Mouse (Mus musculus): ENCODE data around the gene Atmin. TPM values are rescaled to one million over a fixed set of nuclear protein-coding genes. Genes with fewer than 3 reads are reported as not detected.

The Atmin gene
- total RNA-seq, 1 experiment from 2014 or later = 12.1 TPM

DNA sequence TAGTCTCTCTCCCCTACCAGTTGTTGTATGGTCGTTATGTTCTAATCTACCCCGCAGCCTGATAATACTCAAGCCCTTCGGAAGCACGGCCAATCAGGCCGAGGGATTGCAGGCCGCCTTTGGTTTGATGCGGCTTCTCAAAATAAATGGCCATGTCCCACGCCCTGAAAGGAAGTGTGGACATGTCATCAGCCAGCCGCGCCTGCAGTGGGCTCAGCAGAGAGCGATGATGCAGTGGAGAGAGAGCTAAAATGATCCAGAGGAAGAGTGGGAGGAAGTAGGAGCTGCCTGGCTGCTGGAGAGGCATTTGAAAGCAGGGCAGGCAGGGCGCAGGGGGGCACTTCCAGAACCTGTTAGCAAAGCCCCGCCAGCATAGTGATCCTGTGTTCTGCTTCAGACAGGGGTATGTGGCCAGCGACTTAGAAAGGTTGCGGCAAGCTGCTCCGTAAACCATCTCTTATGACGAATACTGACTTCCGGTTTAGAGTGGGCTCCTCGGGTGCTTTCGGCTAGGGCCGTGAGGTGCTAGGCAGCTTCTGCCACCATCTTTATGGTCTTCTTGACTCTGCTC lies 3.2 kb downstream of the Atmin start:
- ATAC-seq (ENCODE audit: extremely low read depth, insufficient number of reproducible peaks, low FRiP score, poor library complexity, severe bottlenecking) = peak; percentile 24; the same call in 1 of the 2 replicates

DNA sequence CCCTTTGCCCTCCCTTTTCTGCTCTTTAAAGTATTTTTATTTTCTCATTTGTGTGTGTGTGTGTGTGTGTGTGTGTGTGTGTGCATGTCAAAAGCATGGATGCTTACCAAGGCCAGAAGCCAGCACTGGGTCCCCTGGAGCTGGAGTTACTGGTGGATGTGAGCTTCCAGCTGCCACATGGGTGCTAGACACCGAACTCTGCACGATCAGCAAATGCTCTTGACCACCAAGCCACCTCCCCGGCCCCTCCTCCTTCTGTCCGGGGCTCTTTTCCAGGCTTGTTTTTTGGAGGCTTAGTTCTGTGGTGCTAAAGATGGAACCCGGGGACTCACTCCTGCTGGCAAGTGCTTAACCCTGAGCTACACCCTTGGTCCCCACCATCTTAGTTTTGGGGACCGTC lies 3.7 kb downstream of the Atmin start:
- no peak for ATAC-seq (ENCODE audit: extremely low read depth, insufficient number of reproducible peaks, low FRiP score, poor library complexity, severe bottlenecking)

DNA sequence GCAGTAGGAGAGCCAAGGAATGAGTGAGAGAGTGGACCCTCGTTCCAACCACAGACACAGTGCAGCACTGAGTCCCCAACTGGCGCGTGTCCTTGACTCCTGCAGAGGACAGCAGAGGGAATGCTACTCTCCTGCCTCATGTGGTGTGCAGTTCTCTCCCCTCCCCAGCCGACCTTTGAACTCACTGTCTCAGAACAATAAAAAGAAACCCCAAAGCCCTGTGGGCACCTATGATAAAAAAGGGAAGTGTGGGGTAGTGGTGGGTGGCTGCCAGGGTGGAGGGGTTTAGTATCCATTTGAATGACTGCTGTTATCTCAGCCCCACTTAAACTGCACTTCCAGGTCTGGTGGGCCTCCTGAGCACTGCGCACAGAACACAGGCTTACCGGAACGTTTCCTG lies 4.4 kb downstream of the Atmin start:
- no peak for ATAC-seq (ENCODE audit: extremely low read depth, insufficient number of reproducible peaks, low FRiP score, poor library complexity, severe bottlenecking)

DNA sequence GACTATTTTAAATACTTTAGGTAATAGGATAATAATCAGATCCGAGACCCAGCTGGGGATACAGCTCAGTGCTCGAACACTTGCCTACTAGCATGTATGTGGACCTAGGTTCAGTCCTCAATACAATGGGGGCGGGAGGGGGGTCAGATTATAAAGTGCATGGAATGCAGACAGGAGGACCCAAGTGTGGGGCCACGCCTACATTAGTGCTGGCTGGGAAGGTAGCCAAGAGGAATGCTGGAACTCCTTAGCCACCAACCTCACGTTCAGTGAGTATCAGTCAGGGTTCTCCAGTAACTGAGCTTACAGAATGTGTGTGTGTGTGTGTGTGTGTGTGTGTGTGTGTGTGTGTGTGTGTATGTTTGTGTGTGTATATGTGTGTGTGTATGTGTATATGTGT lies 8.2 kb downstream of the Atmin start:
- ATAC-seq (ENCODE audit: extremely low read depth, insufficient number of reproducible peaks, low FRiP score, poor library complexity, severe bottlenecking) = no peak

GRCm38 (mm10) chr8:116951778-116952177 lies 8.6 kb downstream of the Atmin start:
- ATAC-seq (ENCODE audit: extremely low read depth, insufficient number of reproducible peaks, low FRiP score, poor library complexity, severe bottlenecking) = no peak

- ATAC-seq (ENCODE audit: extremely low read depth, insufficient number of reproducible peaks, low FRiP score, poor library complexity, severe bottlenecking) = peak; percentile 10; the same call in 1 of the 2 replicates
Observed at GRCm38 (mm10) chr8:116952428-116952827, 9.2 kb downstream of the Atmin start.

DNA sequence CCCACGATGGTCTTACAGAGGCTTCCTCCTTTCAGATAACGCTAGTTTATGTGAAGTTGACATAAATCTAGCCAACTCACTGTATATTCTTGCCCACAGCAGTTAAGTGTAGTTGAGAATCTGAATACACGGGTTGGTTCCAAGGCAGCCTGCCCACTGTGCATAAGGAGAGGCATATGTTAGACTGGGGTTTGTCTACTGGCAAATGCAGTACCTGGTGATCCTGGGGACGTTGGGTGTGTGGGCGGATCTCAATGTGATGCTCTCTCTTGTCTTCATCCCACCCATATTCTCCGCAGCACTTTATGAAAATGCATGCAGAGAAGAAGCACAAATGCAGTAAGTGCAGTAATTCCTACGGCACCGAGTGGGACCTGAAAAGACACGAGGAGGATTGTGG lies 11.2 kb downstream of the Atmin start:
- ATAC-seq (ENCODE audit: extremely low read depth, insufficient number of reproducible peaks, low FRiP score, poor library complexity, severe bottlenecking) = no peak

- ATAC-seq (ENCODE audit: extremely low read depth, insufficient number of reproducible peaks, low FRiP score, poor library complexity, severe bottlenecking) = no peak
Observed at GRCm38 (mm10) chr8:116969531-116969930, 26.3 kb downstream of the Atmin start.

DNA sequence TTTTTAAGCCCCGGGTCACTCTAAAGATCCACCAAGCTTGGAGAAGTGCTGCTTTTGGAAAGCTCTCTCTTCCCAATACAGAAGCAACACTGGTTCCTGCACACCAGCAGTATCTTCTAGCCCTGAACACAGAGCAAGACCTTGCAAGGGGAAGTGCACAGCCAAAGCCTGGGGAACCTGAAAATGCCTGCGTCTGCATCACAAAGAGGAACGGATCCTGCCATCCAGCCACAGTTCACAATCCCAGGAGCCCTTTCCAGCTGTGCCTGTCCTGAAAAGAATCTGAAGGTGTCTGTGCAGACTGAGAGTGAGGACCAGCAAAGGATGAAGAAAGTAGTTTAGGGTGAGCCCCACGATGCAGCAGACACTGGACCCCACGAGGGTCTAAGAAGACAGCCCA lies 31.9 kb downstream of the Atmin start:
- no peak for ATAC-seq (ENCODE audit: extremely low read depth, insufficient number of reproducible peaks, low FRiP score, poor library complexity, severe bottlenecking)

- ATAC-seq (ENCODE audit: extremely low read depth, insufficient number of reproducible peaks, low FRiP score, poor library complexity, severe bottlenecking) = no peak
Observed at GRCm38 (mm10) chr8:116975606-116976005, 32.4 kb downstream of the Atmin start.

- ATAC-seq (ENCODE audit: extremely low read depth, insufficient number of reproducible peaks, low FRiP score, poor library complexity, severe bottlenecking) = no peak
Observed at GRCm38 (mm10) chr8:116978052-116978451, 34.9 kb downstream of the Atmin start.

DNA sequence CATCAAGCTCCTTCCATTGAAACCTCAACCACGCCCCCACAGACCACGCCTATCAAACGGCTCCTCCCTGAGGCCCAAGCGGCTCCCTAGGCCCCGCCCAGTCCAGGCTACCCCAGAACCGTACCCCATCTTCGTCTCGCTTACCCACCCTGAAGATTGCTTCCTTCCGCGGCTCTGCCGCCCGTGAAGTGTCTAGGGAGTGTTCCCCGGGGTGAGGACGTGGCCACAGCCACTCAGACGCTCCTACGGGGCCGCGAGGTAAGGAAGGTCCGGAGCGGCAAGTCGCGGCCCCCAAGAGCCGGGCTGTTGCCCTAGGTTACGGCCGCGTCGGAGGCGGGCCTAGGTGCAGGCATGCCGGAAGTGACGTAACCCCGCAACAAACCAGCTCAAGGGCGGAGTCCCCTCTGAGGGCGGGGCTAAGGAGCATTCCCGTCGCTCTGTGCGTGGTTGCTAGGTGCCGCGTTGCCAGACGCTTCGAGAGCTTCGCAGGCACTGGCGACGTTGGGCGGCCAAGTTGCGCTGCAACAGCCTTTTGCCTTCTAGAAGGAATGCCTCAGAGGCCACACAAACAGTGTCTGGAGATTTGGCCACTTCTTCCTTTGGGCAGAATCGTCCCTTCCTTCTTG lies 35.6 kb downstream of the Atmin start, which contains the start of gene 1700030J22Rik:
Gene 1700030J22Rik (minus strand): TSS at position 329 of the 626 bp plus-strand sequence.
- ATAC-seq (ENCODE audit: extremely low read depth, insufficient number of reproducible peaks, low FRiP score, poor library complexity, severe bottlenecking) = peak; percentile 93

GRCm38 (mm10) chr8:116980117-116980516 lies 36.9 kb downstream of the Atmin start:
- peak; percentile 45 for ATAC-seq (ENCODE audit: extremely low read depth, insufficient number of reproducible peaks, low FRiP score, poor library complexity, severe bottlenecking)

- no peak for ATAC-seq (ENCODE audit: extremely low read depth, insufficient number of reproducible peaks, low FRiP score, poor library complexity, severe bottlenecking)
Observed at GRCm38 (mm10) chr8:116989842-116990241, 46.6 kb downstream of the Atmin start.

DNA sequence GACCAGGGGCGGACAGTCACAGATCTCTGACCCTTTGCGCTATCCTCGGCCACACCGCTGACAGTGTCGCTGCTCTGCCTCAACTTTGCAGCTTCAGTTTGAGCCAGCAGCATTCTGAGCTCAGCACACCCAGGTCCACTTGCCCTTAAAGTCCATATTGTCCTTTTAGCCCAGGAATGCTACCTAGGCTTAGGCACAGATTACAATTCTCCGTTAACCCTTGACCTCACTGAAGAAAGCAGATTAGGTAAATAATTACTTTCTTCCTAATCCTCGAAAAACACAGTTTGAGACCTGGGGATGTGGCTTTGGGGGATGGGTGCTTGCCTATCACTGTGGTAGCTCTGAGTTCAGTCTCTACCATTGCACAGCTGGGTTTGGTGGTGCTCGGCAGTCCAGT lies 48.0 kb downstream of the Atmin start:
- no peak for ATAC-seq (ENCODE audit: extremely low read depth, insufficient number of reproducible peaks, low FRiP score, poor library complexity, severe bottlenecking)

DNA sequence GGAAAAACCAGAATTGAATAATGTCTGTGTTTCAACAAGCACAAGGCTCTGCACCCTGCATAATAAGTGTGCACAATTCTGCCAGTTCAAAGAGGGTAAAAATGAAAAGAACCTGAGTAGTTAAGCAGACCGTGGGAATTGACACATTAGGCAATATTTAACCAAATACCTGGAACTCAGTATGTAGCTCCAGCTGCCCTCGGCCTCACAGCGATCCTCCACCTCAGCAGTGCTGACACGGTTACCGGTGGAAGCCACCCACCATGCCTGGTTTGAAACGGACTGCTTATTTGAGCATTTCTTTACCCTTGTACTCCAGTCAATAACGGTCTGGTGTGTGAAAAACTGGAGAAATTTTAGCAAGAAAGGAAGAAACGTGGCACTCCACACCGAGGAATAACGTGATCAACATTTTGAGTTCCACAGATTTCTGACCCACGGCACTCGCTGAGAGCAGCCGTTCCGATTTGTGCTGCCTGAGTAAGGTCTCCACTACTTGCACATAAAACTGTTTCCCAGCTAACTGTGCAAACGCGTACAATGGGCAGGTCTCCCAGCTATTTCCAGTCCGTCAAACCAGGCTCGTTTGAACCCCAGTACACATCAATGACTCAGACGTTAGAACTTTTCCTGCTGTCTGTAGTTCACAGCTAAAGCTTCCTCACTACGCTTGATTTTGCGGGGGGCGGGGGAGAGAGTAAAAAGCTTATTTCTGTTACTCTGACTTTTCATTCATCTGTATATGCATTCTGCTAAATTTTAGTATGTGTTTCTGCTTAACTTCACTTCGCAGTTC lies 49.2 kb downstream of the Atmin start:
- no peak for ATAC-seq (ENCODE audit: extremely low read depth, insufficient number of reproducible peaks, low FRiP score, poor library complexity, severe bottlenecking)

GRCm38 (mm10) chr8:116993095-116993867 lies 50.1 kb downstream of the Atmin start, which contains the start of gene Gcsh:
Gene Gcsh (minus strand): TSS chr8:116993537.
- ATAC-seq (ENCODE audit: extremely low read depth, insufficient number of reproducible peaks, low FRiP score, poor library complexity, severe bottlenecking) = peak; percentile 98

GRCm38 (mm10) chr8:116994016-116994716 lies 51.0 kb downstream of the Atmin start:
- ATAC-seq (ENCODE audit: extremely low read depth, insufficient number of reproducible peaks, low FRiP score, poor library complexity, severe bottlenecking) = no peak
